Mouse (Mus musculus) stomach, postnatal 0 days (tissue): Measurements from ENCODE around the gene Pcp4l1. TPM values are rescaled to one million over a fixed set of nuclear protein-coding genes. Genes with fewer than 3 reads are reported as not detected.

ENCODE experiments used
- ATAC-seq: fragments of 200-750 bp; cut with Nextera tagmentation; 2 replicates; pipeline ENCODE4 v1.8.0; 2017; ENCODE audit not compliant: low FRiP score, low TSS enrichment
- DNase-seq: peaks from one replicate; pipeline ENCODE4 v3.0.0-alpha.2; 2016; ENCODE audit warnings: low spot score
- H3K27ac ChIP-seq: fragments of 300-500 bp; sonication (generic); replicated peaks from 2 replicates; pipeline ENCODE4 v1.5.1; 2014; ENCODE audit warnings: mild to moderate bottlenecking, control low read depth
- H3K27me3 ChIP-seq: fragments of 300-500 bp; sonication (generic); 2 replicates; pipeline ENCODE4 v1.6.1; 2014; ENCODE audit warnings: low read length; ENCODE audit not compliant: control insufficient read depth, insufficient read depth
- H3K36me3 ChIP-seq: fragments of 300-500 bp; sonication (generic); 2 replicates; pipeline ENCODE4 v1.6.1; 2014; ENCODE audit warnings: low read length, mixed read lengths; ENCODE audit not compliant: control insufficient read depth, insufficient read depth
- H3K4me1 ChIP-seq: fragments of 300-500 bp; sonication (generic); replicated peaks from 2 replicates; pipeline ENCODE4 v1.6.1; 2014; ENCODE audit warnings: antibody characterized with exemption; ENCODE audit not compliant: control insufficient read depth, insufficient read depth
- H3K4me2 ChIP-seq: fragments of 300-500 bp; sonication (generic); replicated peaks from 2 replicates; pipeline ENCODE4 v1.6.1; 2014; ENCODE audit warnings: low read depth, mild to moderate bottlenecking, control low read depth, moderate library complexity
- H3K4me3 ChIP-seq: fragments of 300-500 bp; sonication (generic); 2 replicates; pipeline ENCODE4 v1.5.1; 2014; ENCODE audit warnings: low read depth, low read length, control low read depth
- H3K9ac ChIP-seq: fragments of 300-500 bp; sonication (generic); 2 replicates; pipeline ENCODE4 v1.6.1; 2014; ENCODE audit warnings: mild to moderate bottlenecking, low read length, control low read depth, mixed read lengths
- H3K9me3 ChIP-seq: fragments of 300-500 bp; sonication (generic); 2 replicates; pipeline ENCODE4 v1.6.1; 2016; ENCODE audit warnings: low read length; ENCODE audit not compliant: control insufficient read depth
- CTCF ChIP-seq: IDR thresholded peaks from 2 replicates; pipeline ENCODE4 v1.5.1; 2016; ENCODE audit warnings: antibody characterized with exemption, low read depth, mild to moderate bottlenecking, moderate library complexity
- EP300 ChIP-seq: optimal IDR thresholded peaks from 2 replicates; pipeline ENCODE3; 2016; ENCODE audit warnings: antibody characterized with exemption
- WGBS: fragments of 180-500 bp; shearing (Covaris S2); extraction: QIAGEN DNeasy Blood & Tissue Kit; methylation state at CpG from one replicate; pipeline ENCODE4 v1.1.7; 2014; 5-methylcytosine and 5-hydroxymethylcytosine counted together
- polyA plus RNA-seq: library from polyadenylated mRNA; unstranded; fragments of >200 nt; fragmentation: Nextera tagmentation; extraction: Ambion mirVana; gene quantifications from 2 replicates; pipeline ENCODE4 v1.2.1, GENCODE M21; 2015

Gene Pcp4l1
- polyA plus RNA-seq, 1 experiment from 2014 or later = 42.2 TPM

- H3K4me3 ChIP-seq = no peak overlapping the region
- H3K9ac ChIP-seq = no peak overlapping the region
- no peaks in the 10 kb centered on the region for H3K27me3 ChIP-seq
- H3K9me3 ChIP-seq = no peaks in the 10 kb centered on the region
- WGBS = 80% methylated on average over 18 of the region's 18 CpGs
- no peak overlapping the region for H3K27ac ChIP-seq
- H3K36me3 ChIP-seq = peaks cover 7% of the 10 kb centered on the region; the same call in 1 of the 2 replicates
- H3K4me2 ChIP-seq = no peak overlapping the region
- DNase-seq = no peak
- no peaks in the 10 kb centered on the region; the same call in none of the 2 replicates for H3K4me1 ChIP-seq
- no peak for TF ChIP-seq EP300
- TF ChIP-seq CTCF = no peak
- ATAC-seq = no peak
Observed at GRCm38 (mm10) chr1:171216241-171216955, 20.3 kb upstream of the Pcp4l1 start.

- no peak for TF ChIP-seq EP300
- TF ChIP-seq CTCF = no peak
- DNase-seq (peak; percentile 37), ATAC-seq (peak; percentile 76; the same call in 1 of the 2 replicates)
- Histone ChIP-seq H3K4me2 (no peak within 1 kb of the TSS), H3K27ac (no peak within 1 kb of the TSS), H3K36me3 (0 out of 2 replicates have a peak, but pooled peaks cover 3% of the 10 kb centered on the region), H3K27me3 (no peaks in the 10 kb centered on the region), H3K4me1 (no peaks in the 10 kb centered on the region), H3K9me3 (no peaks in the 10 kb centered on the region), H3K9ac (no peak within 1 kb of the TSS), H3K4me3 (no peak within 1 kb of the TSS)
- WGBS = 63% methylated on average over 10 of the region's 10 CpGs
Observed at GRCm38 (mm10) chr1:171213801-171214496, 17.9 kb upstream of the Pcp4l1 start, which contains the start of gene Nr1i3. TSS of gene Nr1i3 (plus strand) at chr1:171213970.

GRCm38 (mm10) chr1:171212854-171213253 lies 16.8 kb upstream of the Pcp4l1 start:
- ATAC-seq (no peak), DNase-seq (no peak)
- Histone ChIP-seq H3K4me3 (no peak overlapping the region), H3K36me3 (no peaks in the 10 kb centered on the region), H3K27ac (no peak overlapping the region), H3K4me1 (no peaks in the 10 kb centered on the region), H3K4me2 (no peak overlapping the region), H3K27me3 (no peaks in the 10 kb centered on the region), H3K9ac (no peak overlapping the region), H3K9me3 (no peaks in the 10 kb centered on the region)
- TF ChIP-seq CTCF (no peak), EP300 (no peak)
- 46% methylated on average over 3 of the region's 3 CpGs for WGBS

- TF ChIP-seq EP300 (no peak), CTCF (no peak)
- H3K9ac ChIP-seq = no peak overlapping the region
- H3K36me3 ChIP-seq = no peaks in the 10 kb centered on the region
- H3K27ac ChIP-seq = no peak overlapping the region
- DNase-seq (no peak), ATAC-seq (no peak)
- no peaks in the 10 kb centered on the region for H3K4me1 ChIP-seq
- H3K27me3 ChIP-seq = no peaks in the 10 kb centered on the region
- WGBS = 28% methylated on average over 4 of the region's 4 CpGs
- H3K4me3 ChIP-seq = no peak overlapping the region
- no peak overlapping the region for H3K4me2 ChIP-seq
- H3K9me3 ChIP-seq = no peaks in the 10 kb centered on the region
Observed at GRCm38 (mm10) chr1:171209409-171209808, 13.3 kb upstream of the Pcp4l1 start.

GRCm38 (mm10) chr1:171205704-171206493 lies 9.8 kb upstream of the Pcp4l1 start:
- no peak overlapping the region for H3K4me3 ChIP-seq
- H3K27me3 ChIP-seq = no peaks in the 10 kb centered on the region
- TF ChIP-seq EP300 (no peak), CTCF (no peak)
- no peaks in the 10 kb centered on the region for H3K36me3 ChIP-seq
- ATAC-seq (no peak), DNase-seq (no peak)
- H3K27ac ChIP-seq = no peak overlapping the region
- 70% methylated on average over 6 of the region's 6 CpGs for WGBS
- H3K9me3 ChIP-seq = no peaks in the 10 kb centered on the region
- H3K9ac ChIP-seq = no peak overlapping the region
- H3K4me2 ChIP-seq = no peak overlapping the region
- H3K4me1 ChIP-seq = no peaks in the 10 kb centered on the region
